Mouse (Mus musculus) liver, adult (tissue): ENCODE results near the gene Pibf1.

Experiments
- GATA4 ChIP-seq: IDR thresholded peaks from 2 replicates; pipeline ENCODE4 v1.6.1; 2014; ENCODE audit warnings: mild to moderate bottlenecking, low read length; ENCODE audit not compliant: insufficient replicate concordance

The Pibf1 gene

DNA sequence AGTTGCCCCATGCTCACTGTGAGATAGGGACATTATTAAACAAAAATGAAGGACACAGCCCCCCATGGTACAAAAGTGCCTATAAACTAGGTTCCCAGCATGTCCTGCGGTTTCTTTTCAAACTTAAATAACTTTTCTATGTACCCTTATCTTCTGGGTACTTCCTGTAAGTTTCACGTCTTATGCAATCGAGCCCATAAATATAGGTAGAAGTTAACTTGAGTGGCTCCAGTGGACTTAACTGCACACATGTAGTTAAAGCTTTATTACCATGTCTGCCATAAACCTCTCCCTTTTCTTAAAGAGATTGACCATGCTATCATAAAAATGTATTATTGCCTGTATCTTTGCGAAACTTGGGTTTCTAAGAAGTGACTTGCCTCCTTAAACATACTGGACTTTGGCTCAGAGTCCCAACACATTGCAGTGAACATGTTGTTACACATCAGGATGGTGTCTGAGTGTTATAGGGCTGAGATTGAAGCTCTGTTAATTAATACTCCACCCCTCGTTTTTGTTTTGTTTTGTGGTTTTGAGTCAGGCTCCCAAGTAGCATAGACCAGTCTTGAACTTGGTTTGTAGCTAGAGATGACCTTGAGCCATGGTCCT is 181.7 kb downstream of the Pibf1 start:
- TF ChIP-seq GATA4 = no peak

DNA sequence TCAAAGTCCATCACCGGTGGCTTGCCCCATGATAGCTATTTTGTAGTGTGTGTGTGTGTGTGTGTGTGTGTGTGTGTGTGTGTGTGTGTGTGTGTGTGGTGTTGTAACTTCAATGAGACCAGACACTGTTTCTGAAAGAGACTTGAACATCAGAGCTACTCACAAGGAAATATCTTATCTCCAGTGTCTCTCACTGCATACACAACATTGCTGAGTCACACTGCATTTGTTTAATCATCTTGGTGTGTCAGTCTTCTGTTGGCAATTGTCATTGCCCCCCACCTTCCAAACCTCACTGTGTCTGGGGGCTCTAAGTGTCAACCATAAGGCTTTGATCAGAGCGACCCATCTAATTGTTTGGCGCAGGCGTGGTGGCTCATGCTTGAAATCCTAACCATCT is 186.3 kb downstream of the Pibf1 start:
- TF ChIP-seq GATA4 = no peak

DNA sequence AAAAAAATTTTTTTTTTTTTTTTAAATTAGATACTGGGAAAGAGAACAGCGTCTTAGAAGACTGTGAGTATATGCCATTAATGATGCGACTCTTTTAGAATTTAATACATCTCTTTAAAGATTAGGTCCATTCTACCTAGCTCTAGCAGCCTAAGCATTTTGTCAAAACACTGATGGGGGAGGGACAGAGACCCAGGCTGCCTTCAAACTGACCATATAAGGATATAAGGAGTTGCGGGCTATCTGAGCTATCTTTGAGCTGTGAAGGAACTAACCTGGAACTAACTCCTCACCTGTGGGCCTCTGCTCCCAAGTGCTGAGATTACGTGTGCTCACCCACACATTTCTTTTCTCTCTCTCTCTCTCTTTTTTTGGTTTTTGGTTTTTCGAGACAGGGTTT is 193.0 kb downstream of the Pibf1 start:
- no peak for TF ChIP-seq GATA4

DNA sequence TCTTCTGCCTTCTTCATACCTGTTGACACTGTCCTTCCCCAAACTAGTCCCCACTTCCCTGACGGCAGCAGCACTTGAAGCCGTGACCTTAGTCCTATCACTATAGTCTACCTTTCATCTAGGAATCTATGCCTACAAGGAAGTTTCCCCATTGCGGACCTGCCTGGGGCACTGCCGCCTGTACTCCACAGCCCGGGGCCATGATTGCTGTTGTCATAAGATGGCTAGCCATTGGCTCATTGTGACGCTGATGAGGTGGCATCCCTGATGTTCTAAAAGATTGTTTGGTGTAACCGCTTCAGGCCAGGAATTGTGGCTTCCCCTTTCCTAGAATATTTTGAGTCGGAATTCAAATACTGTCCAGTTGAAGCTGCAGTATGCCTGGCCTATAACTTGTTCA is 195.2 kb downstream of the Pibf1 start:
- TF ChIP-seq GATA4 = no peak

DNA sequence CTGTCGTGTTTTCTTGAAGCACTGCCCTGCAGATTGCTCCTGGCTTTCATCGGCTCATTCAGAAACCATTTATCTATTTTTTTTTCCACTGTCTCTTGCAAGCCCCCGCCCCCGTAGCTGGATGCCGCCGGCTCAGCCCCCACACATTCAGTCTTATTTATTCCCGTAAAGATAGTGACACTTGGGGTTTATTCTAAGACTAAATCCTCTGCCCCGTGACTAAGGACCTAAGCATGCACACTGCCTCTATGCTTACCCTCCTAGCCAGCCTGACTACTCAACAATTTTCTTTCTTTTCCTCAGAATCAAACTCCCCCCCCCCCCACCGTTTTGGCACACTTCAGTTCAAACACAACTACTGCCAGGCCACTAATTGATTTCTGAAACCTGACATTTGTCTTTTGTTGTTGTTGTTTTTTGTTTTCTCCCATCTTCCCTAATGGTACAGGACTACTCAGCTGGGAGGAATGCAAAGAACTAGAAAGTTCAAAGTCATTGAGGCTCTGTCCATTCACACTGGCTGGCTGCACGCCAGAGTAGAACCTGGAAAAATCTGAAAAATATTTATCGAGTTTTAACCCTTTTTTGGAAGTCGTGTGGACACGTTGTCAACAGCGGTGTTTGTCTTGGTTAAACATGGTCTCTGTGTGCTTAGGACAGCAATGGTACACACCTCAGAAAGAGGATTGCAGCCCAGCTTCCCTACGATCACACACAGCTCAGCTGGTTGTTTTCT is 196.6 kb downstream of the Pibf1 start:
- no peak for TF ChIP-seq GATA4

DNA sequence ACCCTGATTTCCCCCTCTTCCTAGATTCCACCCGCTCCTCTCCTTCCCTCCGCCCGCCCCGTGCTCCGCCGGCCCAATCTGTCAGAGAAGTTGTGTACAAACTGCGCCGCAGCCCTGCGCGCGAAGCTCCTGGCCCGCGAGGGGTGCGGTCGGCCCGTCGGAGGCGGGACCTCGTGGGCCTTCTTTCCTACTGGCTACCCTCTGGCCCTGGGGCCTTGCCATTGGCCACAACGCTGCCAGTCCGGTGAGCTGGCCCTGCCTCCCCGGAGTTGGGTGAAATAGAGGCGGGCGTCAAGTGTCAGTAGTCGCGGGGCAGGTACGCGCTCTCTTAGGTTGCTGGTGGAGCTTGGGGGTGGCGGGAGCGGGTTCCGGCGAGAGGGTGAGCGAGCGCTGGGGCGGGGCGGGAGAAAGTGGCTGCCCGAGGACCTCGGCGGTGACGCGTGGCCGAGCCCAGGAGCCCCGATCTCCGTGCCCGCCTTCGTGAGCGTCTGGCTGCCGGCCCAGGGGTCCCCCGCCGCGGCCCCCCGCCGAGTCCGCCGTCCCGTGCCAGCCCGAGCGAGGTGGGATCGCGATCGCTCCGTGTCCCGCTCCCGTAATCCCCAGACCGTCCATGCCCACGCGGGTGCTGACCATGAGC is 199.3 kb downstream of the Pibf1 start, which contains the start of gene Klf5:
Klf5 (plus strand) TSS at position 307 of the 637 bp plus-strand sequence.
- no peak for TF ChIP-seq GATA4

DNA sequence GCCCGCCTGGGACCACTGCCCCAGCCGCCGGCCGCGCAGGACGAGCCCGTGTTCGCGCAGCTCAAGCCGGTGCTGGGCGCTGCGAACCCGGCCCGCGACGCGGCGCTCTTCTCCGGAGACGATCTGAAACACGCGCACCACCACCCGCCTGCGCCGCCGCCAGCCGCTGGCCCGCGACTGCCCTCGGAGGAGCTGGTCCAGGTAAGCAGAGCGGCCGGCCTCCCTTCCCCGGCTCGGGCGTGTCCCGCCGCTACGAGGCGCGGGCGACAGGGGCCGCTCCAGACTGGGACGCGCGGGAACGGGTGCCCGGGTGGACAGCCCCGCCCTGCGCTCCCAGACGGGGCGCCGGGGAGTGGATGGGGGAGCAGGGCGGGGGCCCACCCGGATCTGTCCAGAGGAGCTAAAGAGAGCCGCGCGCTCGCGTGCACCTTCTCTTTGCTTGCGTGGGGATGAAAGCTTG is 199.8 kb downstream of the Pibf1 start:
- no peak for TF ChIP-seq GATA4

DNA sequence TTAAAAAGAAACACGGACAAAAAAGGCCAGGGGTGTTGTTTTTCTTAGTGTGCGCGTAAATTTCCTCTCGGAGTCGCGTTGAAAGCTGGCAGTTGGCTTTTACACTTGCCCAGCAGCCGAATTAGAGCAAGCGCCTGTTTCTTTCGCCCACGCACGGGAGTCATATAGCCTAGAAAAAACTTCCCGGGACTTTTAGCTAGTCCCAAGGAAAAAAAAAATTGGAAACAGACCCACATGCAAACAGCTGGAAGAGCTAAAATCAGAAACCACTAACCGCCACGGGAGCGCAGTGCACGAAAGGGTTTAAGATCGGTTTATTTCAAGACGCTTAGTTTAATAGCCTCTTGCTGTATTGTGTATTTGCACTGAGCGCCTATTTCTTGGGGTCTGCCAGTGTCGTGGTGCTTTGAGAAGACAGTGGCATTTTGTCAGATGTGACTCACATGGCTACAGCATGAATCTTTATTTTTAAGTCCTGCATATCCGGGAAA is 200.5 kb downstream of the Pibf1 start:
- TF ChIP-seq GATA4 = no peak

DNA sequence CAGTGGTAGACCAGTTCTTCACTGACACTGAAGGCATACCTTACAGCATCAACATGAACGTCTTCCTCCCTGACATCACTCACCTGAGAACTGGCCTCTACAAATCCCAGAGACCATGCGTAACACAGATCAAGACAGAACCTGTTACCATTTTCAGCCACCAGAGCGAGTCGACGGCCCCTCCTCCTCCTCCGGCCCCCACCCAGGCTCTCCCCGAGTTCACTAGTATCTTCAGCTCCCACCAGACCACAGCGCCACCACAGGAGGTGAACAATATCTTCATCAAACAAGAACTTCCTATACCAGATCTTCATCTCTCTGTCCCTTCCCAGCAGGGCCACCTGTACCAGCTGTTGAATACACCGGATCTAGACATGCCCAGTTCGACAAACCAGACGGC is 202.2 kb downstream of the Pibf1 start:
- TF ChIP-seq GATA4 = no peak
